Mouse (Mus musculus) monocyte, adult 2 months (primary cell): ENCODE data around the gene Vgll2.

ENCODE experiments used
- DNase-seq, 2 experiments: peaks; one replicate each; pipeline ENCODE4 v3.0.0; 2022; ENCODE audit warnings: low spot score in 2 of 2, low read depth in 1 of 2

Gene Vgll2

DNA sequence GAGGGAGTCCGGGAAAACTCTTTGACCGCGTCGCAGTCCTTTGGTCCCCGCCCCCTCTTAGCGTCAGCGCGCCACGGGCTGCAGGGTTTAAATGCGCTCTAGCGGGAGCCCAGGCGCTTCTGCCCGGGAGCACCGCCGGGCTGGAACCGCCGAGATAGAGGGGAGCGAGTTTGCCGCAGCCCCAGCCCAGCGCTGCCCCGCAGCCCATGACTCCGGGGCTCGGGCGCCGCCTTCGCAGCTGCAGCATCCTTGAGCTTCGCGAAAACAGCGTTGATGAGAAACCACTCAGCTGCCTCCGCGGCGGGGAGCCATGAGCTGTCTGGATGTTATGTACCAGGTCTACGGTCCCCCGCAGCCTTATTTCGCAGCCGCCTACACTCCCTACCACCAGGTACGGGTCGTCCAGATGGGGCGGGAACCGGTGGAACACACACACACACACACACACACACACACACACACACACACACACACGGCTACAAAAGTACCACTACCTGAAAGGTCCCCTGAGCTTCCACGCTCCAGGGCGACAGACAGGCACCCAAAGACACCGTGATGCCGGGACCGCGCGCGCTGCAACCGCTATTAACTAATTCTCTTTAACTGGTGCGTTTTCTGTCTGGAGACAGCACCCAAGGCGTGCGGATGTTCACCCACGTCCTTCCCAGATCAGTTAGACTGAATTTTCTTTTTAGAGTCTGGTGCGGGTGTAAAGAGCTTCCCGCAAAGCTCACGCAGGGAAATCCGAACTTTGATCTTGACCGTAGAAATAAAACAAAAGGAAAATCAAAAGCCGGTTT, at the start of gene Vgll2:
TSS of gene Vgll2 (plus strand) at position 90 of the 800 bp plus-strand sequence.
- no peak for DNase-seq

DNA sequence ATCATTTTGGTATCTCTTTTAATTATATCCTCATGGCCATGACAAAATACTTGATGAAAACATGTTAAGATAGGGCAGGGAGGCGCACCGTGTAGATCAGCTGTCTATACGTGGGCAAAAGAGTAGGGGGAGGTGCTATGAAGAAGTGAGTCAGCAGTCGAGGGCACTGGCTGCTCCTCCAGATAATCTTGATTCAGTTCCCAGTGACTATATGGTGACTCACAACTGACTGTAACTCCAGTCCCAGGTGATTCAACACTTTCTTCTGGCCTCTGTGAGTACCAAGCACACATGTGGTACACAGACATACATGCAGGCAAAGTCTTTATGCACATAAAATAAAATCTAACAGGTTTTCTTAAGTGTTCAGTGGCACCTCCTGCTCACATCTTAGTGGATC, 47.2 kb upstream of the Vgll2 start:
- no peak for DNase-seq

DNA sequence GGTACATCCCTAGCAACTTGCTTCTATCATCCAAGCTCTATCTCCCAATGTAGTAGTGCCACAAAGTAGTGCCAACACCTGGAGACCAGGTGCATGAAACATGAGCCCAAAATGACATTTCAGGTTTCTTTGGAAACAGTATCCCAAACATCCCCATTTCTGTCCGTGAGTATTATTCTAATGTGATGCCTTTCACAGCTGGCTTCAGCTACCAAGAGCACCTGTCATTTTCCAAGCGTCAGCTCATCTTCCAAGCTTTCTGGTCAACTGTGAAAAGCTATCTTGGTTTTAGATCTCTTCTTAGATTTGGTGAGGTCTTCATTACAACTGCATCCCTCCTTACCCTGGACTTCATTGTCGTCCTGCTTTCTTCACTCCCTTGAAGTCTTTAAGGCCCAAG, 46.7 kb upstream of the Vgll2 start:
- no peak for DNase-seq

- no peak for DNase-seq
These were observed 40.7 kb upstream of the Vgll2 start for GRCm38 (mm10) chr10:51981651-51982050.

GRCm38 (mm10) chr10:51982395-51982794, 39.9 kb upstream of the Vgll2 start:
- no peak for DNase-seq

GRCm38 (mm10) chr10:52018471-52018870, 3.8 kb upstream of the Vgll2 start:
- DNase-seq, result no peak

DNA sequence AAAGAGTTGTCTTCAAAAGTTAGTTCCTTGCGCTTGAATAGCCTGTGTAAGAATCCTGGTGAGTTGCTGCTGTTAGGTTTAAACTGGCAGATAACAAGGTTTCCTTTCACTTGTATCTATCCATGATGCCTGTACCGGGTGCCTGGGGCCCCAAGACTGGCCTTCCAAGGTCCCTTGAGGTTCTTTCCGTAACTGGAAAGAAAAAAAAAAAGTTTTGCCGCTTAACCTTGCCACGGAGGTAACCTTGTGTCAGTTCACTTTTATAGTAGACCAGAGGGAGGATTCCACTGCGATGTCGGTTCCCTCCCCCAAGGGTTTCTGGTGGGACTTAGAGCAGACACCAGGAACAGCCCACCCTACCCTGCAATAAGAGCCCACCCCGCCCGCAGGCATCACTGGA, 1.1 kb upstream of the Vgll2 start:
- DNase-seq, result no peak

GRCm38 (mm10) chr10:52021736-52022394, 437 bp upstream of the Vgll2 start:
- no peak for DNase-seq

DNA sequence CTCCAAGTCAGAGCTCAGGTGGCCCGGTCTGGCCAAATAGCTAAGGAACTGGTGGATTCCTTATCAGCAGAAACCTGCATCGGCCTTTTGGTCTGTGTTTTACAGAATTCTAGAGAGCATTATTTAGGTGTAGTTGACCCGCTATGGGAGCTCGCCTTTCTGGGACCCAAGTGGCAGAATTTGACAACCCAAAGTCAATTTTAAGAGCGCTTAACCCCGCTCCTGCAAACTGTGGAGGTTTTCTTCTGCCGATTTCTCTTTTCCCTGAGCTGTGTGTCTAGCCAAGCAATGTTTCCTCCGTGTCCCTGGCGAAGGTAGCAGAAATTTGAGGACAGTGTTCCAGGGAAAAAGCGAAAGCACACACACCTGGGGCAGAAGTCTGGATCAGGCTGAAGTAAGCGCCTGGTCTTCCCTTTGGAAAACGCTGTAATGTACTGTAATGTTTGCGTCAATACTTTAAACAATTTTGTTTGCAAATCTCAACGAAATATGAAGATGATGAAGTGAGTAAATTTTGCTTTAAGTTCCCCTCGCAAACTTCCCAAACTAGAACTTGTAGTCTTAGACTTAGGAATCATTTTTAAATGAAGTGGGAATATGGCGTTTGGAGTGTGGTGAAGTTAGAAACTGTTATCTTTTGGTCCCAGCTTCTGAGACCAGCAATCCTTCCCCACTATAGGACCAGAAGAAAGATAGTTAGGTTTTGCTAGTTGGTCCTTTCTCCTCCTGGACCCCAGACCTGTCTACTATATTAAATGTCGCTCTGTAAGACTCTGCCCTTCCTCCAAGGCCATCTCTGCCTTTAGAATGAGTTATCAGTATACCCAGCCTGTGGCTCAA, 1.1 kb downstream of the Vgll2 start:
- no peak for DNase-seq

DNA sequence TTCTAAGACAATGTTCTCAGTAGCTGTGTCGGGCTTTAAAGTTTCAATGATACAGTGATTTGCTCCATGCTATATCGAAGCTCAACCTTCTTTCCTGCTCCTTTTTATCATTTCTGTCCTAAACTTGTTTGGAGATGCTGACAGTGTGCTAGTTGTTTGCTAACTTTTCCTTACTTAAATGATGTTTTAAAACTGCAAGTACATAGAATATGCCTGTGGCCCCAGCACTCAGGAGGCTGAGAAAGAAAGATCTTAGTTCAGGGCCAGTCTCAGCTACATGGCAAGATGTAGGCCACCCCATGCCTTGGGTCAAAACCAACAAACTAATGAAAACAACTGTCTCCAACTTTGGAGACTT, 1.7 kb downstream of the Vgll2 start:
- no peak for DNase-seq

- no peak for DNase-seq
These were observed 3.0 kb downstream of the Vgll2 start for GRCm38 (mm10) chr10:52025291-52025690.

DNA sequence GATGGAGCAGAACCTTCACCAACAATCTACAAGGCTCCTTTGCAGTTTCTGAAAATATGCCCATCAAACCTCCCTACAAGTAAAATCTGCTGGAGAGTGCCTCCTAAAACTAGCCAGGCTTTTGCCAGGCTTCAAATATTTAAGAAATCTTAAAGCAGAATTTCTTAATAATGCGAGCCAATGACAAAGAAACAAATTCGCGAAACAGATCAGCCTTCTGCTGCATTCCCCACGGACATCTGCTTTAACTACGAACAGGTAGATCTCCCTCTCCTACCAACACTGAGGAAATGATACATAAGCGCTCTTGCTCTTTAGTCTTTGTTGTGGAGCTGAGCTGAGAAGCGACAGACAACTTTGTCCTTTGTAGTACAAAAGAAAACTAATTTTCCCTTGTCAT, 3.5 kb downstream of the Vgll2 start:
- DNase-seq, result no peak

GRCm38 (mm10) chr10:52027161-52028035, 5.1 kb downstream of the Vgll2 start:
- DNase-seq, result no peak

DNA sequence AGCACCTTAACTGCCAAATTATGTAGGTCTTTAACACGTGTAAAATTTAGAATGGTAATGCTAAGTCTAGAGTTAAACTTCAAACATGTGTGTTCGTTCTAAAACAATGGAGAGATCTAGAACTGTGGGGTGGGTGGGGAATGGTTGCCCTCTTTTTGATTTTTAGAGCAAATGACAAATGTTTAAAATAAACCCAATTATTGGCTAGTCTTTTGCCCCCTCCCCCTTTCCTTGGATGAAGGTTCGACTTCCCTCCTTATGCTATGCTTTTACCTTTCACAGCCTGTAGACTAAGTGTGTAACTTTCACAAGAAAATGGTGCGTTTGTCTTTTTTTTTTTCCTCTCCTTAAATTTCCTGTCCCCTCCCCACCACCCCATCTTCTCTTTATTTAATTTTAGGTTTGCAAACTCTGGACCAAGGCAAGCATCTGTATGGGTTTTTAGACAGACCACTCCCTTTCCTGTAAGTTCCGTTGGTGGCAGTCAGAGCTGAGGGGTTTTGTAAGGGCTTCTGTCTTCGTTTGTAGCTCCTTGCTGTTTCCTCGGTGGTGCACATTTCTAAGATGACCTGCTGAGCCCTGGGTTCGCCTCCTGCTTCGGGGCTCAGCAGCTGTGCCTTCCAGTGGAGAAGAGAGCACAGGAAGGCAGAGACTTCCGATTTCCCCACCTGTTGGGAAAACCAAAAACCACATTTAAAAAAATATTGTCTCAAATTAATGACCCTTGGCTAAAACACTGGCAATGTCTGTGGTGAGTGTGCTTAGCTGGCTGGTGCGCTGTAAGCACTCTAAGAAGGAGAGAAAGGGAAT, 6.5 kb downstream of the Vgll2 start:
- no peak for DNase-seq

DNA sequence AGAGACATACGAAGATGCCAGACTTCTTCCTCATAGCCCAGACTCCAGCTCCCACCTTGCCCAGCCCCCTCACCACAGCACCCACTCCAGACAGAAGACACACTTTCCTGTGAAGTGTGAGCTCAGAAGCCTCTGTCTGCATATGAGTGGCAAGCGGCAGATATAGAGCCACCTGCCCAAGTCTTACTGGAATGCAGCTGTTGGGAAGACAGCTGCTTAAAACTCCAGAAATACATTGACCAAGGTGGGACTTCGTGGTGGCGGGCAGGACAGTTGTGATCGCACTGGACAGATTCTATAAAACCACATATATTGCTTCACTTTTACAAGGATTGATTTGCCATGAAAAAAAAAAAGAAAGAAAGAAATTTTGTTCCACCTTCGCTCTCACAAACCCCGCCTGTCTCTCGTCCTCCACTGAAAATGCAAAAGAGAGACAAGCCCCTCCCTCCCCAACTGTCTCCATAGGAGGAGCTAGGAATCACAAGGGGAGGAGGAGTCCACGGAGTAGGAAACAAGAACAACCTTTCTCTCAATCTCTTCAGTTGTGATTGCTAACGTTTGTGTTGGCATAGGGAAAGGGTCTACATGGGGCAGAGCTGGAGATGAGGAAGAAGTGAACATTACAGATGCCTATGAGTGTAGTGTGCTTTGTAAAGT, 7.2 kb downstream of the Vgll2 start:
- DNase-seq, result no peak

DNA sequence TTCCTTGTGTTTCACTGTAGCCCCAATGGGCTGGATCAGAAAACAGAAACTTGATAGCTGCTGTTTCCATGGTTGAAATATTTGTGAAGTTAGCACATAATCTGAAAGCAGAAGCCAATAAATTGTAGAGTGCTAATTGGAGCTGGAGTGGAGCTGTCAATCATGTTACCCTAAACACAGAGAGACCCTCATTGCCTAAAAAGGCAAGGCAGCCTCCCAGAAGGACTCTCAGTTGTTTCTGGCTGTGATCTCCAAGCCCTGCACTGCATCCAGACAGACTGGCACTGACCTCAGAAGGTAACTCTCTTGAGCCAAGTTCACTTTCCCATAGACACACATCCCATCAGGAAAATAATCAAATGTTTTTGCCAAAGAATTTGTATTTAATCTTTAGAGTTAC, 11.4 kb downstream of the Vgll2 start:
- DNase-seq, result no peak

GRCm38 (mm10) chr10:52039392-52039791, 17.1 kb downstream of the Vgll2 start:
- no peak for DNase-seq

- no peak for DNase-seq
These were observed 20.8 kb downstream of the Vgll2 start for GRCm38 (mm10) chr10:52043086-52043485.

- DNase-seq, result no peak
These were observed 26.0 kb downstream of the Vgll2 start for GRCm38 (mm10) chr10:52048287-52048686.

GRCm38 (mm10) chr10:52072482-52072881, 50.2 kb downstream of the Vgll2 start:
- no peak for DNase-seq
